Mouse (Mus musculus) forebrain, embryonic 10.5 days (tissue): ENCODE data around the gene Limk1. TPM values are rescaled to one million over a fixed set of nuclear protein-coding genes. Genes with fewer than 3 reads are reported as not detected.

Source experiments
- DNase-seq: peaks from one replicate; pipeline ENCODE4 v3.0.0-alpha.2; 2017; ENCODE audit warnings: low spot score; ENCODE audit errors: extremely low spot score
- H3K27ac ChIP-seq: fragments of 300-500 bp; sonication (generic); 2 replicates; pipeline ENCODE4 v1.5.1; 2016; ENCODE audit warnings: mild to moderate bottlenecking
- H3K27me3 ChIP-seq: fragments of 300-500 bp; sonication (generic); 2 replicates; pipeline ENCODE4 v1.6.1; 2016; ENCODE audit warnings: mild to moderate bottlenecking; ENCODE audit not compliant: poor library complexity, severe bottlenecking
- H3K36me3 ChIP-seq: fragments of 300-500 bp; sonication (generic); replicated peaks from 2 replicates; pipeline ENCODE4 v1.6.1; 2016; ENCODE audit warnings: mild to moderate bottlenecking, moderate library complexity
- H3K4me1 ChIP-seq: fragments of 300-500 bp; sonication (generic); 2 replicates; pipeline ENCODE4 v1.6.1; 2016
- H3K4me3 ChIP-seq: fragments of 300-500 bp; sonication (generic); 2 replicates; pipeline ENCODE4 v1.5.1; 2016; ENCODE audit warnings: mild to moderate bottlenecking, moderate library complexity
- H3K9me3 ChIP-seq: fragments of 300-500 bp; sonication (generic); 2 replicates; pipeline ENCODE4 v1.6.1; 2016; ENCODE audit warnings: mild to moderate bottlenecking, moderate library complexity
- WGBS: fragments of 180-500 bp; shearing (Covaris S2); methylation state at CpG from one replicate; pipeline ENCODE4 v1.1.7; 2016; 5-methylcytosine and 5-hydroxymethylcytosine counted together
- polyA plus RNA-seq: library from polyadenylated mRNA; unstranded; fragments of >200 nt; fragmentation: Nextera tagmentation; extraction: Ambion mirVana; gene quantifications from 2 replicates; pipeline ENCODE4 v1.2.1, GENCODE M21; 2016

Gene Limk1
- polyA plus RNA-seq, 1 experiment from 2014 or later = 7.1 TPM

- Histone ChIP-seq H3K4me3 (no peak overlapping the region), H3K36me3 (peaks cover 22% of the 10 kb centered on the region), H3K9me3 (no peaks in the 10 kb centered on the region), H3K27ac (no peak overlapping the region), H3K27me3 (no peaks in the 10 kb centered on the region), H3K4me1 (peaks cover 18% of the 10 kb centered on the region)
- DNase-seq = no peak
- WGBS = 91% methylated on average over 3 of the region's 3 CpGs
These were observed 48.0 kb downstream of the Limk1 start for GRCm38 (mm10) chr5:134640371-134640770.

DNA sequence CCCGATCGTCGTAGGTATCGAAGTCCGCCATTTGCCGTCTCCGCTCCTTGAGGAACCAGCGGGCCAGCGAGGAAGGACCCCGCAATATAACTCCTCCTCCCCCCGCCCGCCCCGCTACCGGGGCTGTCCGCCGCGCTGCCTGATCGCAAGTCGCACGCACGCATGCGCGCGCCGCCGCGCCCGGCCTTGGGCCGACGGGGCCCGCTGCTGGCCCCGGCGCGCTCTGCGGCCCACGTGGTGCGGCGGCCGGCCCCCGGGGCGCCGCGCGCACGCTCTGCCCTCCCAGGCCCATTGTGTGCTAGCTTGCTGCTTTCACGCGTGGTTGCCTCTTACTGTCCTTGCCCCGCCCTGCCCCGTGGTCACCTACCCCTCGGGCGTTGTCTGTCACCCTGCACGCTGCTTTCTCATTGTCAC, 49.1 kb downstream of the Limk1 start, which contains the start of gene Eif4h:
Gene Eif4h (minus strand): TSS at position 222 of the 414 bp plus-strand sequence.
- peak within 1 kb of the TSS; percentile 99 for H3K27ac ChIP-seq
- no peaks in the 10 kb centered on the region for H3K9me3 ChIP-seq
- H3K4me3 ChIP-seq = peak within 1 kb of the TSS; percentile 99
- under 1% methylated on average over 52 of the region's 52 CpGs for WGBS
- peak; percentile 95 for DNase-seq
- no peaks in the 10 kb centered on the region for H3K27me3 ChIP-seq
- H3K4me1 ChIP-seq = peaks cover 18% of the 10 kb centered on the region
- H3K36me3 ChIP-seq = peaks cover 33% of the 10 kb centered on the region

DNA sequence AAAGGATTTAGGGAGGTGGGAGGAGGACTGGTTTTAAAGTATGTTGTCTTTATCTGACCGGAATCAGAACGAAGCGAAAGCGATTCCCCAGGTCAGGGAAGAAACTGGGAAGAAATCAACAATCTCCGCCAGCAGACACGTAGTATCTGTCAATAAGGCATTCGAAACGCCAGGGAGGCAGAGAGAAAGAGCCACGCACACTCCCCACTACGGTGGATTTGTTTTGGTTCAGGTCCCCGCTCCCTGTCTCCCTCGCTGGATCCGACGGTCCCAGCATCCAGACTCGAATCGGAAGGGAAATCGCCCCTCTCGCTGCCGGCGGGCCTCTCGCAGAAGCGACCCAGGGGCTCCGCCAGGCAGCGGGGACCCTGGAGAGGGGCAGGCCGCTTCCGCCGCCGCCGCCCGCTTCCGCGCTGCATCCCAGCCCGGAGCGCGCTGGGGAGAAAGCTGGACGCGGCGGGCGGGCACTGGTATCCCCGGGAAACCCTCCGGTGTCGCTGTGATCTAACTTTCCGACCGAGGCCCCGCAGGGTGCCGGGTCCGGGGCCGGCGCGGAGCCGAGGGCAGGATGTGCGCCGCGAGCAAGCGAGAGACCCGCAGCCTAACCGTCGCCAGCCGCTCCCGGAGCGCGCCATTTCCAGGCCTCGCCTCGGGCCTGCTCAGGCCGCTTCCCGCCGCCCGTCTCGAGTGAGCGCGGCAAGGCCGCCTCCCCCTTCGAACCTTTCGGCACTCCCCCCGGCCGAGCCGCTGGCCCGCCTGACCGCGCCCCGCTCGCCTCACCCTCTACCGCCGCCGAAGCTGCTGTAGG, 49.7 kb downstream of the Limk1 start:
- Histone ChIP-seq H3K27ac (peak overlapping the region; percentile 99), H3K9me3 (no peaks in the 10 kb centered on the region), H3K4me1 (peaks cover 18% of the 10 kb centered on the region), H3K27me3 (no peaks in the 10 kb centered on the region), H3K36me3 (peaks cover 39% of the 10 kb centered on the region), H3K4me3 (peak overlapping the region; percentile 99)
- WGBS = under 1% methylated on average over 85 of the region's 85 CpGs
- DNase-seq = no peak

- H3K27ac ChIP-seq = peak overlapping the region; percentile 99
- no peak for DNase-seq
- WGBS = 40% methylated on average over 5 of the region's 5 CpGs
- peaks cover 18% of the 10 kb centered on the region for H3K4me1 ChIP-seq
- H3K4me3 ChIP-seq = peak overlapping the region; percentile 99
- no peaks in the 10 kb centered on the region for H3K9me3 ChIP-seq
- H3K27me3 ChIP-seq = no peaks in the 10 kb centered on the region
- peaks cover 47% of the 10 kb centered on the region for H3K36me3 ChIP-seq
These were observed 50.5 kb downstream of the Limk1 start for GRCm38 (mm10) chr5:134637820-134638367.

DNA sequence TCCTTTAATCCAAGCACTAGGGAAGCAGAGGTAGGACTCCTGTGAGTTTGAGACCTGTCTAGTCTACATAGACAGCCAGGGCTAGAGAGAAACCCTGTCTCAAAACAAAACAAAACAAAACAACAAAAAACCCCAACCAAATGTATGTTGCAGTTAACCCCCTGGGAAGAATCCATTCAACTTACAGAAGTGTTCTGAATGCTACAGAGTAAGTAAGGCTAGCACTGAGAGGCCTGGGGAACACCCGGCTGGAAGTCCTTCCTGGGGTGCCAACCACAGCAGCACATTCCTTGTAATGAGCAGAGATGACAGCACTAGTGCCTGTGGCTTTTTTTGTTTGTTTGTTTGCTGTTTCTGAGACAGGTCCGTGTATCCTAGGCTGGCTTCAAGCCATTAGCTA, 55.6 kb downstream of the Limk1 start:
- no peak overlapping the region for H3K4me3 ChIP-seq
- no peaks in the 10 kb centered on the region for H3K9me3 ChIP-seq
- WGBS = 79% methylated on average over 2 of the region's 2 CpGs
- H3K36me3 ChIP-seq = peaks cover 96% of the 10 kb centered on the region
- H3K27ac ChIP-seq = no peak overlapping the region
- H3K27me3 ChIP-seq = no peaks in the 10 kb centered on the region
- peaks cover 6% of the 10 kb centered on the region for H3K4me1 ChIP-seq
- DNase-seq = no peak

- no peak for DNase-seq
- Histone ChIP-seq H3K36me3 (peaks cover 99% of the 10 kb centered on the region), H3K27ac (no peak overlapping the region), H3K9me3 (no peaks in the 10 kb centered on the region), H3K4me1 (no peaks in the 10 kb centered on the region), H3K27me3 (no peaks in the 10 kb centered on the region), H3K4me3 (no peak overlapping the region)
These were observed 57.6 kb downstream of the Limk1 start for GRCm38 (mm10) chr5:134630835-134631234.

DNA sequence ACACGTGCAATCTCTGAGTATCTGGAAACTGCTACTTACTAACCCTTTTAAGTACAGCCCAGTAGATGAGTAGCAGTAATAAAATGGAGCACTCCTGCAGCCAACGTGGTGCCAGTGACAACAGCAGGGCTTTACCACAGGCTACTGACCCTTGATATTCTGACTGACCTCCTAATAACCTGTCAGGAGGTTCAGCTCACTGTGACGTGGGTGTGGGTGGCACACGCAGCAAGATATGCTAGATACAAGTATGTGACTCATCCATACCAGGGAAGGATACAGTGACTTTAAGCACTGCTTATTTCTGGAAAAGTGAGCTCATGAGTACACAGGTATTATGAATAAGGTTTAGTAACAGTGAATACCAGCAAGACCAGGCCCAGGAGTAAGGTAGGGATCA, 58.9 kb downstream of the Limk1 start:
- H3K4me3 ChIP-seq = no peak overlapping the region
- WGBS = 89% methylated on average over 4 of the region's 4 CpGs
- H3K27ac ChIP-seq = no peak overlapping the region
- peaks cover 99% of the 10 kb centered on the region for H3K36me3 ChIP-seq
- DNase-seq = no peak
- H3K27me3 ChIP-seq = no peaks in the 10 kb centered on the region
- no peaks in the 10 kb centered on the region for H3K9me3 ChIP-seq
- no peaks in the 10 kb centered on the region for H3K4me1 ChIP-seq

DNA sequence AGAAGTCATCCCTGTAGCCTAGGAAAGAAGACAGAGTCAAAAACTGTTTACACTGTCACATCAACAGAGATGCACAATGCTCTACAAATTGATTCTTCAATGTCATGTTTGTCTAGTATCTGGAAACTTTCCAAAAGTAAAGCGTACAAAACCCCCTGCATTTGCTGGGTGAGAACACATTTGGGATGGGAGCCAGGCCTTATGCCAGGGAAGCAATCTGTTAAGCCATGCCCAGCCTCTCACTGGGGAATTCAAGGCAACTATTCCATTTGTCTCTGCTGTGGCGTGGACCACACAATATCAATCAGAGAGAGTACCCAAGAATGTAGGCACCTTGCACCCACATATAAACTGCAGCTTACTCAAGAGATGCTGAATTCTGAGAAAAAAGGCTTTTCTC, 66.3 kb downstream of the Limk1 start:
- H3K36me3 ChIP-seq = peaks cover 100% of the 10 kb centered on the region
- H3K9me3 ChIP-seq = no peaks in the 10 kb centered on the region
- H3K4me3 ChIP-seq = no peak overlapping the region
- WGBS = 95% methylated on average over 2 of the region's 2 CpGs
- H3K27ac ChIP-seq = no peak overlapping the region
- no peak for DNase-seq
- no peaks in the 10 kb centered on the region for H3K27me3 ChIP-seq
- no peaks in the 10 kb centered on the region for H3K4me1 ChIP-seq

- Histone ChIP-seq H3K27me3 (no peaks in the 10 kb centered on the region), H3K4me3 (no peak overlapping the region), H3K27ac (no peak overlapping the region), H3K36me3 (peaks cover 100% of the 10 kb centered on the region), H3K9me3 (no peaks in the 10 kb centered on the region), H3K4me1 (no peaks in the 10 kb centered on the region)
- WGBS = 93% methylated on average over 16 of the region's 16 CpGs
- no peak for DNase-seq
These were observed 67.2 kb downstream of the Limk1 start for GRCm38 (mm10) chr5:134621099-134621640.

- 97% methylated on average over 9 of the region's 9 CpGs for WGBS
- no peaks in the 10 kb centered on the region for H3K9me3 ChIP-seq
- H3K27me3 ChIP-seq = no peaks in the 10 kb centered on the region
- no peak overlapping the region for H3K27ac ChIP-seq
- no peak for DNase-seq
- H3K4me3 ChIP-seq = no peak overlapping the region
- no peaks in the 10 kb centered on the region for H3K4me1 ChIP-seq
- H3K36me3 ChIP-seq = peaks cover 100% of the 10 kb centered on the region
These were observed 67.9 kb downstream of the Limk1 start for GRCm38 (mm10) chr5:134620457-134620856.

DNA sequence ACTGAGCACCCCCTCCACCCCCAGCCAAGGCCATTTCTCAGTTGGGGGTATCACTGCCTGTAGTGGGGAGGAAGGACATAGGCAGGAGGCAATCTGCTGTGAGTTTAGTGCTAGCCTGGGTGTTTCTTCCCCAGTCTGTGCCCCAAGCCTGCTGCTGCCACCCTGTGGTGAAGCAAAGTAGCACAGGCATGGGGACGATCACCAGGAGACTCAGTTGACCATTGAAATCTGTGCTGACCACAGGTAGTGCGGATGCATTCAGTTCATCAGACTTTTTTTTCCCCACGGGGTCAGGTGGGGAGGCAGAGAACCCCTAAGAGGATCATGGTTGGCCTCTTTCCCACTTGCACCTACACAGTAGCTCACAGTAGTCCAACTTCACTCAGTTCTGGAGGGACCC, 71.3 kb downstream of the Limk1 start:
- H3K27ac ChIP-seq = no peak overlapping the region
- WGBS = 57% methylated on average over 3 of the region's 3 CpGs
- H3K4me1 ChIP-seq = peaks cover 2% of the 10 kb centered on the region; the same call in 1 of the 2 replicates
- DNase-seq = peak; percentile 43
- H3K9me3 ChIP-seq = no peaks in the 10 kb centered on the region
- peaks cover 80% of the 10 kb centered on the region for H3K36me3 ChIP-seq
- H3K4me3 ChIP-seq = no peak overlapping the region
- no peaks in the 10 kb centered on the region for H3K27me3 ChIP-seq

- WGBS = 75% methylated on average over 4 of the region's 4 CpGs
- Histone ChIP-seq H3K27me3 (no peaks in the 10 kb centered on the region), H3K36me3 (peaks cover 68% of the 10 kb centered on the region), H3K4me3 (no peak overlapping the region), H3K4me1 (peaks cover 4% of the 10 kb centered on the region; the same call in 1 of the 2 replicates), H3K9me3 (no peaks in the 10 kb centered on the region), H3K27ac (no peak overlapping the region)
- no peak for DNase-seq
These were observed 72.6 kb downstream of the Limk1 start for GRCm38 (mm10) chr5:134615780-134616179.

- Histone ChIP-seq H3K27ac (no peak overlapping the region), H3K4me3 (no peak overlapping the region), H3K9me3 (no peaks in the 10 kb centered on the region), H3K36me3 (peaks cover 64% of the 10 kb centered on the region), H3K4me1 (peaks cover 4% of the 10 kb centered on the region; the same call in 1 of the 2 replicates), H3K27me3 (no peaks in the 10 kb centered on the region)
- 89% methylated on average over 8 of the region's 8 CpGs for WGBS
- DNase-seq = no peak
These were observed 73.0 kb downstream of the Limk1 start for GRCm38 (mm10) chr5:134615380-134615779.
